Mouse (Mus musculus): ENCODE data around the gene Gm10320.

Gene Gm10320

DNA sequence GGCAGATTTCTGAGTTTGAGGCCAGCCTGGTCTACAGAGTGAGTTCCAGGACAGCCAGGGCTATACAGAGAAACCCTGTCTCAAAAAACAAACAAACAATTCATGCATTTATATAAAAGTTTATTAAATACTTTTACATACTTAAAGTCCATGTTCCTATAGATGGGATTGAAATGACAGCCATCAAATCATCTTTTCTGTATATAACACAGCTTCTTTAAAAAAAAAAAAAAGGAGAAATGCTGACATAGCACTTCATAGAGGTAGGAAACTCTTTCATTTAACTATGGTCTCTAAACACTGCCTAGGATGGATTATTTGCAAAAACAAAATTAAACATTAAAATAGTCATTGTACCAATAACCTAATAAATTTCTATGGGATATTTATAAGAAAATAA is 43.1 kb downstream of the Gm10320 start:
- no peaks in the 10 kb centered on the region; the same call in 1 of the 2 replicates for H3K27me3 ChIP-seq (ENCODE audit: insufficient read depth, low read length)
- H3K4me1 ChIP-seq (replicated peaks; ENCODE audit: low read depth, low read length), result peaks cover 15% of the 10 kb centered on the region
- TF ChIP-seq POU5F1 (IDR thresholded peaks at IDR 0.05; ENCODE audit: borderline replicate concordance, low read length), result no peak
- TF ChIP-seq CTCF (conservative IDR thresholded peaks at IDR 0.05; ENCODE audit: low read length), result no peak
- no peak for TF ChIP-seq NANOG (IDR thresholded peaks at IDR 0.05; ENCODE audit: borderline replicate concordance, low read length)
- H3K9me3 ChIP-seq (ENCODE audit: low read length), result peaks cover 15% of the 10 kb centered on the region
- H3K36me3 ChIP-seq (ENCODE audit: insufficient read depth, low read length), result no peaks in the 10 kb centered on the region
- H3K4me3 ChIP-seq (replicated peaks; ENCODE audit: low read length), result no peak overlapping the region

DNA sequence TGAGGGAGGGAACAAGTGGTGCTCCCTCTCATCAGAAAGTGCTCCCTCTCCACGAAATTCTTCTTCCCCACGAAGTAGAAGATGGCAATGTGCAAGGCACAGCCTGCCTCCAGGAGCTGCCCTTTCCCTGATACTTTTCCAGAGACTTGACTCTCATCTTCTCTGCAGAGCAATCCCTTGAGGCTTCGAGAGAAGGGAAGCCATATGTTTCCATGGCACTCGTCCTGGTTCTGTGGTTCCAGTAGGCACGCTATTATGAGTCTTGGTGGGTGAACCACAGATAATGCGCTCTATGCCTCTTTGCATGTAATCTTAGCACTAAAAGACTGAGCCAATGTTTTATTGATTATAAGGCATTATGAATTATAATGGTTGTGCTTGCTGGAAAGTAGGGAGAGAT is 44.1 kb downstream of the Gm10320 start:
- peaks cover 19% of the 10 kb centered on the region for H3K4me1 ChIP-seq (replicated peaks; ENCODE audit: low read depth, low read length)
- TF ChIP-seq POU5F1 (IDR thresholded peaks at IDR 0.05; ENCODE audit: borderline replicate concordance, low read length) (no peak), NANOG (IDR thresholded peaks at IDR 0.05; ENCODE audit: borderline replicate concordance, low read length) (no peak), CTCF (conservative IDR thresholded peaks at IDR 0.05; ENCODE audit: low read length) (no peak)
- H3K4me3 ChIP-seq (replicated peaks; ENCODE audit: low read length), result no peak overlapping the region
- no peaks in the 10 kb centered on the region; the same call in 1 of the 2 replicates for H3K27me3 ChIP-seq (ENCODE audit: insufficient read depth, low read length)
- no peaks in the 10 kb centered on the region for H3K36me3 ChIP-seq (ENCODE audit: insufficient read depth, low read length)
- peaks cover 15% of the 10 kb centered on the region for H3K9me3 ChIP-seq (ENCODE audit: low read length)

DNA sequence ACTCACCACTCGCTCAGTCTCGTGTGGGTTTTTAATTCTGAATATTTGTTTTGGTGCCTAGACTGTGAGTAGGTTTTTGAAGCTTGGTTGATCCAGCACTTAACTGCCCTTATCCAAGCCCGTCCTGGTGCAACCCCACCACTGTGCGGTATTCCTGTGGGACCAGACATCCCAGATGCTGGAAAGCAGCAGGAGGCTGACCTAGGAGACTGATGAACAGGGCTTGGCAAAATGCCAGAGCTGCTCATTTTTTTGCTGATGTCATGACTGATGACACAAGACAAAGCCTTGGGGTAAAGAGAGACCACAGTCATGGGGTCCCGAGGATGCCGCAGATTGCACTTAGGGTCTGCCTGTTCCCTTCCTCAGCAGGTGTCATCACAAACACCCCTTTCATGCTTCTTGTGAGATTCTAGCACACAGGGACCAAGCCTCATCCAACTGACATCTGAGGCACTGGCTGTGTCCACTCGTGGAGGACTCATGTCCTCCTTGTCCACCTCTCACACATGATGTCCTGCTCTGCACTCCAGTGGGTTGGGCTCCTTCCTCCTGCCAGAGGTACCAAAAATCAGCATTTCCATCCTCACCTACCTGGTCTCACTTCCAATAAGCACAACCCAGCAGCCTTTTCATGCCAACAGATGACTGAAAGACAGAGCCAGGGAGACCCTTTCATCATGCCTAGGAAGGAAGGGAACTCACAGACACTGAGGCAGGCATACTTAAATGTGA is 46.2 kb downstream of the Gm10320 start:
- Histone ChIP-seq H3K27me3 (ENCODE audit: insufficient read depth, low read length) (no peaks in the 10 kb centered on the region; the same call in 1 of the 2 replicates), H3K4me3 (replicated peaks; ENCODE audit: low read length) (no peak overlapping the region), H3K9me3 (ENCODE audit: low read length) (no peaks in the 10 kb centered on the region), H3K4me1 (replicated peaks; ENCODE audit: low read depth, low read length) (peaks cover 23% of the 10 kb centered on the region), H3K36me3 (ENCODE audit: insufficient read depth, low read length) (no peaks in the 10 kb centered on the region)
- TF ChIP-seq CTCF (conservative IDR thresholded peaks at IDR 0.05; ENCODE audit: low read length) (no peak), NANOG (IDR thresholded peaks at IDR 0.05; ENCODE audit: borderline replicate concordance, low read length) (no peak)

DNA sequence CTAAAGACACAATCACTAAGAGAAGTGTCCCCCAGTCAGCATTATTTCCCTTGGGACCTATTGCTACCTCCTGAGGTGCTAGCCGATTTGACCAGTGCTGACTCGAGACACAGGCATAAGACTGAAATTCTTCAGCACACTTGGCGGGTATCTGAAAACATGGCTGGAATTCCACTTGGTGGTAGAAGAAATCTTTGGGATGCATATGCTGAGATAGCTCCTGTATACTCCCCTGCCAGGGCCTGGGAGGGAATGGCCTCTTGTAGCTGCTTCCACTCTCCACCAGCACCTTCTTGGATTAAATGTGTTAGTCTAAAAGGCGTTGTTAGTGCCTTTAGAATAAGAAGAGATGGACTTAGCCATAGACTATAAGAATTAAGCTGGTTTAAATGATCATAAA is 50.8 kb downstream of the Gm10320 start:
- Histone ChIP-seq H3K36me3 (ENCODE audit: insufficient read depth, low read length) (no peaks in the 10 kb centered on the region), H3K4me1 (replicated peaks; ENCODE audit: low read depth, low read length) (peaks cover 36% of the 10 kb centered on the region), H3K27me3 (ENCODE audit: insufficient read depth, low read length) (peaks cover 4% of the 10 kb centered on the region; the same call in 1 of the 2 replicates), H3K9me3 (ENCODE audit: low read length) (no peaks in the 10 kb centered on the region), H3K4me3 (replicated peaks; ENCODE audit: low read length) (no peak overlapping the region; the same call in 1 of the 2 replicates)
- no peak for TF ChIP-seq POU5F1 (IDR thresholded peaks at IDR 0.05; ENCODE audit: borderline replicate concordance, low read length)
- no peak for TF ChIP-seq NANOG (IDR thresholded peaks at IDR 0.05; ENCODE audit: borderline replicate concordance, low read length)
- no peak for TF ChIP-seq CTCF (conservative IDR thresholded peaks at IDR 0.05; ENCODE audit: low read length)

DNA sequence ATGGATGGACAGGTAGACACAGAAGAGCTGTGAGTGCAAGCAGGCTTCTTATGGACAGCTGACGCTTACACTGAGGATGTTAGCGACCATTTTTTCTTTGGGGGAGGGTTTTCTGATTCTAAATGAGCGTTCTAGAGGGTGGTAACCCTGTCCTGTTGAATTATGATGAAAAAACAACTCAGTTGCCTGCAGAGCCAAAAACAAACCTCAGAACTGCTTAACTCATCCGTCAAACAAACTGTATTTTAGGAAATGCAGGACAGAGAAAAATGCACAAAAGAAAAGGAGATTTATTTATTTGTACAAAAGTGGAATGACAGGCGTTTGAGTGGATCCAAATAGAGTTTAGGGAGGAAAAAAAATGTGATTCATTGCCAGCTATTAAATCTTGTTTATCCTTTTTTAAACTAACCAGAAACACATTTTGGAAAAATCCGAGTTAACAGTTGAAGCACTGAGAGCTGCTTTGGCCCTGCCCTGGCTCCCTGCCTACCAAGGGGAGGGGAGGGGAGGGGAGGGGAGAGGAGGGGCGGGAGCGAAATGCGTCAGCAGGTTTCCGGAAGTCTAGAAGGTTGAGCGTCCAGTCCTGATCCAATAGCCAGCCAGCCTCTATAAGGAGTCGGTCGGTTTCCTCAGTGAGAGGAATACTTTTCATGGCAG is 51.4 kb downstream of the Gm10320 start:
- TF ChIP-seq NANOG (IDR thresholded peaks at IDR 0.05; ENCODE audit: borderline replicate concordance, low read length), result no peak
- TF ChIP-seq POU5F1 (IDR thresholded peaks at IDR 0.05; ENCODE audit: borderline replicate concordance, low read length), result no peak
- TF ChIP-seq CTCF (conservative IDR thresholded peaks at IDR 0.05; ENCODE audit: low read length), result no peak
- Histone ChIP-seq H3K4me1 (replicated peaks; ENCODE audit: low read depth, low read length) (peaks cover 36% of the 10 kb centered on the region), H3K9me3 (ENCODE audit: low read length) (no peaks in the 10 kb centered on the region), H3K27me3 (ENCODE audit: insufficient read depth, low read length) (0 out of 2 replicates have a peak, but pooled peaks cover 4% of the 10 kb centered on the region), H3K36me3 (ENCODE audit: insufficient read depth, low read length) (no peaks in the 10 kb centered on the region), H3K4me3 (replicated peaks; ENCODE audit: low read length) (no peak overlapping the region)
